13 mouse cellular contexts compared by ENCODE assay signal in genomic region chr16:11071887-11072286, GRCm38 (mm10). TPM values are rescaled to one million over a fixed set of nuclear protein-coding genes. Genes with fewer than 3 reads are reported as not detected.
DNase-seq lines count a peak whose midpoint lies in the region; ATAC-seq lines count a peak whose summit lies in the region.
"Had no signal": no experiment of that assay in that cellular context is flagged by ENCODE, and none has a peak within 500 bp of the region (broad histone marks: within the 10 kb centered on the region; RNA-seq: fewer than 3 reads in every experiment).

No protein-coding gene starts in this region.

- H3K27me3 ChIP-seq in forebrain, embryonic 15.5 days: no peaks in the 10 kb centered on the region
- no peaks in the 10 kb centered on the region for H3K27me3 ChIP-seq in forebrain, embryonic 14.5 days (replicated peaks; ENCODE audit: control insufficient read depth, insufficient read depth, low read length)
- H3K27me3 ChIP-seq in neural tube, embryonic 13.5 days: no peaks in the 10 kb centered on the region
- no peaks in the 10 kb centered on the region for H3K27me3 ChIP-seq in neural tube, embryonic 15.5 days (replicated peaks)
- H3K27me3 ChIP-seq: embryonic facial prominence, embryonic 15.5 days; limb, embryonic 13.5 days had no signal

- H3K27ac ChIP-seq in forebrain, embryonic 15.5 days (replicated peaks): 0 out of 2 replicates have a peak overlapping the region, but pooled peaks have one; percentile 23
- no peak overlapping the region for H3K27ac ChIP-seq in forebrain, embryonic 14.5 days (ENCODE audit: low read depth, low read length)
- H3K27ac ChIP-seq in neural tube, embryonic 13.5 days (replicated peaks): no peak overlapping the region
- no peak overlapping the region for H3K27ac ChIP-seq in neural tube, embryonic 15.5 days (replicated peaks)
- H3K27ac ChIP-seq: embryonic facial prominence, embryonic 15.5 days; gastrocnemius, adult 2 months had no signal

- H3K4me3 ChIP-seq in forebrain, embryonic 15.5 days: no peak overlapping the region
- H3K4me3 ChIP-seq in forebrain, embryonic 14.5 days (ENCODE audit: low read depth, low read length): no peak overlapping the region
- no peak overlapping the region for H3K4me3 ChIP-seq in neural tube, embryonic 13.5 days
- no peak overlapping the region for H3K4me3 ChIP-seq in neural tube, embryonic 15.5 days (replicated peaks)
- H3K4me3 ChIP-seq: embryonic facial prominence, embryonic 15.5 days; gastrocnemius, adult 2 months; limb, embryonic 13.5 days; myocyte had no signal

- H3K4me1 ChIP-seq in forebrain, embryonic 15.5 days: peaks cover 61% of the 10 kb centered on the region
- peaks cover 29% of the 10 kb centered on the region for H3K4me1 ChIP-seq in forebrain, embryonic 14.5 days (ENCODE audit: control insufficient read depth, insufficient read depth, low read length)
- H3K4me1 ChIP-seq in neural tube, embryonic 13.5 days (replicated peaks): peaks cover 84% of the 10 kb centered on the region
- H3K4me1 ChIP-seq in neural tube, embryonic 15.5 days: peaks cover 71% of the 10 kb centered on the region

- WGBS in forebrain, embryonic 15.5 days: 88% methylated on average over 4 of the region's 4 CpGs
- WGBS in forebrain, embryonic 14.5 days: 86% methylated on average over 4 of the region's 4 CpGs
- WGBS in neural tube, embryonic 13.5 days: 90% methylated on average over 4 of the region's 4 CpGs
- WGBS in neural tube, embryonic 15.5 days: 96% methylated on average over 4 of the region's 4 CpGs

- no peak for DNase-seq in forebrain, embryonic 14.5 days (ENCODE audit: low spot score)
- peak; percentile 59 for DNase-seq in thymus, postnatal 14 days
- no peak for DNase-seq in frontal cortex, postnatal 14 days (ENCODE audit: low spot score in 2 of 2)
- DNase-seq: lung, postnatal 14 days had no signal

- no peak overlapping the region for H3K4me2 ChIP-seq in forebrain, embryonic 15.5 days (replicated peaks)
- no peak overlapping the region for H3K4me2 ChIP-seq in forebrain, embryonic 14.5 days (ENCODE audit: low read length)
- H3K4me2 ChIP-seq in neural tube, embryonic 13.5 days: no peak overlapping the region
- no peak overlapping the region for H3K4me2 ChIP-seq in neural tube, embryonic 15.5 days
- H3K4me2 ChIP-seq: embryonic facial prominence, embryonic 15.5 days; limb, embryonic 13.5 days had no signal

- no peaks in the 10 kb centered on the region for H3K9me3 ChIP-seq in forebrain, embryonic 15.5 days
- H3K9me3 ChIP-seq in forebrain, embryonic 14.5 days (replicated peaks; ENCODE audit: control insufficient read depth, low read length): no peaks in the 10 kb centered on the region
- H3K9me3 ChIP-seq in neural tube, embryonic 13.5 days: no peaks in the 10 kb centered on the region
- no peaks in the 10 kb centered on the region for H3K9me3 ChIP-seq in neural tube, embryonic 15.5 days (replicated peaks)
- H3K9me3 ChIP-seq: embryonic facial prominence, embryonic 15.5 days; limb, embryonic 13.5 days had no signal

- H3K9ac ChIP-seq in forebrain, embryonic 15.5 days (replicated peaks): no peak overlapping the region
- H3K9ac ChIP-seq in forebrain, embryonic 14.5 days (ENCODE audit: low read length): no peak overlapping the region
- H3K9ac ChIP-seq in neural tube, embryonic 13.5 days: 0 out of 2 replicates have a peak overlapping the region, but pooled peaks have one; percentile 12
- no peak overlapping the region for H3K9ac ChIP-seq in neural tube, embryonic 15.5 days (replicated peaks)
- H3K9ac ChIP-seq: embryonic facial prominence, embryonic 15.5 days had no signal

- ATAC-seq in forebrain, embryonic 15.5 days (replicated peaks): no peak
- no peak for ATAC-seq in forebrain, embryonic 14.5 days
- no peak for ATAC-seq in neural tube, embryonic 13.5 days (ENCODE audit: low read depth)
- ATAC-seq in neural tube, embryonic 15.5 days (ENCODE audit: low FRiP score): no peak
- ATAC-seq in common myeloid progenitor, adult 5-6 weeks (replicated peaks; ENCODE audit: low read depth, poor library complexity, severe bottlenecking): peak; percentile 35
- ATAC-seq: inflammation-experienced regulatory T-cells, adult 6 months had no signal

- peaks cover 48% of the 10 kb centered on the region for H3K36me3 ChIP-seq in forebrain, embryonic 15.5 days
- peaks cover 58% of the 10 kb centered on the region for H3K36me3 ChIP-seq in forebrain, embryonic 14.5 days (ENCODE audit: control insufficient read depth, insufficient read depth, low read length)
- H3K36me3 ChIP-seq in neural tube, embryonic 13.5 days: peaks cover 57% of the 10 kb centered on the region
- H3K36me3 ChIP-seq in neural tube, embryonic 15.5 days: peaks cover 55% of the 10 kb centered on the region

RNA-seq across cellular contexts. Expression of gene Litaf, which starts 5.9 kb away (rescaled TPM):
- polyA plus RNA-seq in forebrain, embryonic 15.5 days (2015; fragmentation: Nextera tagmentation; extraction: Ambion mirVana): 48.2 and 48.5 TPM in 2 replicates
- polyA plus RNA-seq in forebrain, embryonic 14.5 days (2014; fragmentation: Nextera tagmentation; extraction: Ambion mirVana): 41.4 and 44.5 TPM in 2 replicates
- 41.2 and 41.5 TPM in 2 replicates for polyA plus RNA-seq in neural tube, embryonic 13.5 days (2015; fragmentation: Nextera tagmentation; extraction: Ambion mirVana)
- polyA plus RNA-seq in neural tube, embryonic 15.5 days (2015; fragmentation: Nextera tagmentation; extraction: Ambion mirVana): 26.1 and 39.5 TPM in 2 replicates
- total RNA-seq in common myeloid progenitor, adult 5-6 weeks (2017): 18.4 and 22.3 TPM in 2 replicates

RNA-seq across cellular contexts. Expression of gene Snn, which starts 11.1 kb away (rescaled TPM):
- polyA plus RNA-seq in forebrain, embryonic 15.5 days (2015; fragmentation: Nextera tagmentation; extraction: Ambion mirVana): 156 and 171 TPM in 2 replicates
- polyA plus RNA-seq in forebrain, embryonic 14.5 days (2014; fragmentation: Nextera tagmentation; extraction: Ambion mirVana): 170 and 171 TPM in 2 replicates
- polyA plus RNA-seq in neural tube, embryonic 13.5 days (2015; fragmentation: Nextera tagmentation; extraction: Ambion mirVana): 123 and 124 TPM in 2 replicates
- polyA plus RNA-seq in neural tube, embryonic 15.5 days (2015; fragmentation: Nextera tagmentation; extraction: Ambion mirVana): 104 and 107 TPM in 2 replicates
- 9.4 and 13.5 TPM in 2 replicates for total RNA-seq in common myeloid progenitor, adult 5-6 weeks (2017)
